10 mouse cellular contexts compared by ENCODE assay signal in genomic region chr17:47468063-47468462, GRCm38 (mm10). TPM values are rescaled to one million over a fixed set of nuclear protein-coding genes. Genes with fewer than 3 reads are reported as not detected.
A peak's percentile ranks its signal among the peaks of the same experiment; 100 is the strongest.
DNase-seq lines count a peak whose midpoint lies in the region; ATAC-seq and TF ChIP-seq lines count a peak whose summit lies in the region.
"Had no signal": no experiment of that assay in that cellular context is flagged by ENCODE, and none has a peak within 500 bp of the region (broad histone marks: within the 10 kb centered on the region; RNA-seq: fewer than 3 reads in every experiment).

No protein-coding gene starts in this region.

- peak overlapping the region; percentile 50 for H3K4me2 ChIP-seq in kidney, embryonic 15.5 days
- H3K4me2 ChIP-seq in embryonic facial prominence, embryonic 14.5 days (ENCODE audit: low read depth, low read length) = peak overlapping the region; percentile 45
- H3K4me2 ChIP-seq in intestine, embryonic 16.5 days (ENCODE audit: low read depth, low read length) = peak overlapping the region; percentile 39
- H3K4me2 ChIP-seq in midbrain, postnatal 0 days (ENCODE audit: low read depth, low read length, poor library complexity, severe bottlenecking) = 0 out of 2 replicates have a peak overlapping the region, but pooled peaks have one; percentile 1

- peaks cover 29% of the 10 kb centered on the region for H3K27me3 ChIP-seq in kidney, embryonic 15.5 days
- H3K27me3 ChIP-seq in embryonic facial prominence, embryonic 14.5 days (replicated peaks; ENCODE audit: control insufficient read depth, insufficient read depth, low read length) = peaks cover 27% of the 10 kb centered on the region
- H3K27me3 ChIP-seq in intestine, embryonic 16.5 days (replicated peaks; ENCODE audit: control insufficient read depth, insufficient read depth, low read length) = peaks cover 3% of the 10 kb centered on the region; the same call in 1 of the 2 replicates
- peaks cover 11% of the 10 kb centered on the region for H3K27me3 ChIP-seq in midbrain, postnatal 0 days (ENCODE audit: insufficient read depth, low read length)
- H3K27me3 ChIP-seq in thymus, adult 2 months (ENCODE audit: control insufficient read depth, insufficient read depth, low read length) = no peaks in the 10 kb centered on the region

- H3K9me3 ChIP-seq in kidney, embryonic 15.5 days (replicated peaks) = no peaks in the 10 kb centered on the region
- H3K9me3 ChIP-seq in embryonic facial prominence, embryonic 14.5 days (ENCODE audit: control insufficient read depth, low read length) = no peaks in the 10 kb centered on the region
- no peaks in the 10 kb centered on the region for H3K9me3 ChIP-seq in intestine, embryonic 16.5 days (ENCODE audit: control insufficient read depth, low read length)
- no peaks in the 10 kb centered on the region for H3K9me3 ChIP-seq in midbrain, postnatal 0 days (ENCODE audit: low read length)

- H3K36me3 ChIP-seq in kidney, embryonic 15.5 days = no peaks in the 10 kb centered on the region
- H3K36me3 ChIP-seq in embryonic facial prominence, embryonic 14.5 days (ENCODE audit: control insufficient read depth, insufficient read depth, low read length) = no peaks in the 10 kb centered on the region
- H3K36me3 ChIP-seq in intestine, embryonic 16.5 days (ENCODE audit: control insufficient read depth, insufficient read depth, low read length) = 0 out of 2 replicates have a peak, but pooled peaks cover 2% of the 10 kb centered on the region
- H3K36me3 ChIP-seq in midbrain, postnatal 0 days (ENCODE audit: insufficient read depth, low read length) = no peaks in the 10 kb centered on the region
- no peaks in the 10 kb centered on the region for H3K36me3 ChIP-seq in thymus, adult 2 months (ENCODE audit: control insufficient read depth, insufficient read depth, low read length)

- no peak for TF ChIP-seq CTCF in midbrain, postnatal 0 days (IDR thresholded peaks at IDR 0.05)
- no peak for TF ChIP-seq CTCF in thymus, adult 2 months (IDR thresholded peaks at IDR 0.05; ENCODE audit: borderline replicate concordance, control insufficient read depth, extremely low read depth, insufficient read depth, low read length, poor library complexity)

- DNase-seq in kidney, adult 18-20 months = no peak
- no peak for DNase-seq in embryonic facial prominence, embryonic 14.5 days (ENCODE audit: low spot score)
- no peak for DNase-seq in midbrain, postnatal 0 days (ENCODE audit: low spot score)
- DNase-seq in thymus, adult 2 months = no peak
- no peak for DNase-seq in gastrocnemius, postnatal 4 days (ENCODE audit: low spot score in 2 of 2)

- 16% methylated on average over 14 of the region's 14 CpGs for WGBS in kidney, embryonic 15.5 days
- whole genome bisulfite sequencing in embryonic facial prominence, embryonic 14.5 days = 34% methylated on average over 13 of the region's 14 CpGs
- WGBS in intestine, embryonic 16.5 days = 30% methylated on average over 14 of the region's 14 CpGs
- WGBS in midbrain, postnatal 0 days = 20% methylated on average over 14 of the region's 14 CpGs
- 86% methylated on average over 14 of the region's 14 CpGs for WGBS in thymus, adult 2 months

- no peak for ATAC-seq in kidney, embryonic 15.5 days (replicated peaks; ENCODE audit: low FRiP score)
- no peak for ATAC-seq in embryonic facial prominence, embryonic 14.5 days (ENCODE audit: low read depth)
- no peak for ATAC-seq in intestine, embryonic 16.5 days
- no peak for ATAC-seq in midbrain, postnatal 0 days (ENCODE audit: low FRiP score)
- no peak for ATAC-seq in megakaryocyte progenitor cell, adult 5-6 weeks (replicated peaks; ENCODE audit: poor library complexity)

- H3K27ac ChIP-seq in kidney, embryonic 15.5 days = no peak overlapping the region
- H3K27ac ChIP-seq in embryonic facial prominence, embryonic 14.5 days (replicated peaks; ENCODE audit: low read depth, low read length) = no peak overlapping the region
- H3K27ac ChIP-seq in intestine, embryonic 16.5 days (ENCODE audit: low read length) = no peak overlapping the region
- H3K27ac ChIP-seq in midbrain, postnatal 0 days (ENCODE audit: low read depth, low read length) = no peak overlapping the region
- H3K27ac ChIP-seq in thymus, adult 2 months (ENCODE audit: control insufficient read depth, insufficient read depth, low read length) = no peak overlapping the region

- H3K4me1 ChIP-seq in kidney, embryonic 15.5 days = peaks cover 68% of the 10 kb centered on the region
- peaks cover 6% of the 10 kb centered on the region for H3K4me1 ChIP-seq in embryonic facial prominence, embryonic 14.5 days (ENCODE audit: control insufficient read depth, insufficient read depth, low read length)
- H3K4me1 ChIP-seq in intestine, embryonic 16.5 days (ENCODE audit: control insufficient read depth, insufficient read depth, low read length) = peaks cover 42% of the 10 kb centered on the region
- no peaks in the 10 kb centered on the region for H3K4me1 ChIP-seq in midbrain, postnatal 0 days (ENCODE audit: insufficient read depth, low read length)
- H3K4me1 ChIP-seq in thymus, adult 2 months (replicated peaks; ENCODE audit: control insufficient read depth, insufficient read depth, low read length) = peaks cover 17% of the 10 kb centered on the region; the same call in 1 of the 2 replicates

- no peak for TF ChIP-seq POLR2A in thymus, adult 2 months (IDR thresholded peaks at IDR 0.05; ENCODE audit: control insufficient read depth, extremely low read depth, insufficient read depth, low read length, poor library complexity)

- peak overlapping the region; percentile 34 for H3K4me3 ChIP-seq in kidney, embryonic 15.5 days (replicated peaks)
- H3K4me3 ChIP-seq in embryonic facial prominence, embryonic 14.5 days (ENCODE audit: low read depth, low read length) = peak overlapping the region; percentile 29
- peak overlapping the region; percentile 31 for H3K4me3 ChIP-seq in intestine, embryonic 16.5 days (ENCODE audit: low read length)
- H3K4me3 ChIP-seq in midbrain, postnatal 0 days (ENCODE audit: low read depth, low read length) = no peak overlapping the region
- no peak overlapping the region for H3K4me3 ChIP-seq in thymus, adult 2 months (ENCODE audit: control insufficient read depth, insufficient read depth, low read length)

- peak overlapping the region; percentile 21; the same call in 1 of the 2 replicates for H3K9ac ChIP-seq in kidney, embryonic 15.5 days
- peak overlapping the region; percentile 16; the same call in 1 of the 2 replicates for H3K9ac ChIP-seq in embryonic facial prominence, embryonic 14.5 days (ENCODE audit: low read depth, low read length)
- peak overlapping the region; percentile 54 for H3K9ac ChIP-seq in intestine, embryonic 16.5 days (ENCODE audit: low read depth, low read length)
- H3K9ac ChIP-seq in midbrain, postnatal 0 days (replicated peaks; ENCODE audit: low read length, poor library complexity, severe bottlenecking) = no peak overlapping the region

RNA-seq across cellular contexts. Expression of gene 1700001C19Rik, which starts 30.9 kb away (rescaled TPM):
- 0.26 and 0.46 TPM in 2 replicates for polyA plus RNA-seq in kidney, embryonic 15.5 days (2015; fragmentation: Nextera tagmentation; extraction: Ambion mirVana)
- polyA plus RNA-seq in embryonic facial prominence, embryonic 14.5 days (2014; fragmentation: Nextera tagmentation; extraction: Ambion mirVana) = 0.13 and 0.49 TPM in 2 replicates
- polyA plus RNA-seq in intestine, embryonic 16.5 days (2015; fragmentation: Nextera tagmentation; extraction: Ambion mirVana) = 0.17 and 0.45 TPM in 2 replicates
- total RNA-seq in midbrain, postnatal 0 days (2014; rRNA removed) = 0.22 and 2.5 TPM in 2 replicates
- polyA plus RNA-seq in midbrain, postnatal 0 days (2015; fragmentation: Nextera tagmentation; extraction: Ambion mirVana) = 0.46 and 0.48 TPM in 2 replicates
- 0.12 and 0.27 TPM in 2 replicates for total RNA-seq in megakaryocyte progenitor cell, adult 5-6 weeks (2015)
- 0.33 and 0.95 TPM in 2 replicates for total RNA-seq in megakaryocyte progenitor cell, adult 5-6 weeks (2017)
- polyA plus RNA-seq in thymus, adult 2 months (2012; rRNA removed) = 0.11 and 0.26 TPM in 2 replicates
- not detected for total RNA-seq in gastrocnemius, postnatal 4 days (2021)
- total RNA-seq: layer of hippocampus, postnatal 14 days; MEL had no signal

RNA-seq across cellular contexts. Expression of gene AI661453, which starts 31.6 kb away (rescaled TPM):
- 1.7 and 2.1 TPM in 2 replicates for polyA plus RNA-seq in kidney, embryonic 15.5 days (2015; fragmentation: Nextera tagmentation; extraction: Ambion mirVana)
- polyA plus RNA-seq in embryonic facial prominence, embryonic 14.5 days (2014; fragmentation: Nextera tagmentation; extraction: Ambion mirVana) = 2.4 and 2.9 TPM in 2 replicates
- 3.7 and 4.6 TPM in 2 replicates for polyA plus RNA-seq in intestine, embryonic 16.5 days (2015; fragmentation: Nextera tagmentation; extraction: Ambion mirVana)
- total RNA-seq in midbrain, postnatal 0 days (2014; rRNA removed) = 0.19 and 0.93 TPM in 2 replicates
- polyA plus RNA-seq in midbrain, postnatal 0 days (2015; fragmentation: Nextera tagmentation; extraction: Ambion mirVana) = 0.13 and 0.19 TPM in 2 replicates
- total RNA-seq in megakaryocyte progenitor cell, adult 5-6 weeks (2015) = 1.6 and 2.3 TPM in 2 replicates
- total RNA-seq in megakaryocyte progenitor cell, adult 5-6 weeks (2017) = 0.29 and 0.71 TPM in 2 replicates
- 1.0 and 1.6 TPM in 2 replicates for polyA plus RNA-seq in thymus, adult 2 months (2012; rRNA removed)
- total RNA-seq in gastrocnemius, postnatal 4 days (2021) = 1 to 10 TPM in 1 of 2 experiments, under 1 TPM in 1; 0.76 to 1.0 TPM
- total RNA-seq: MEL had no signal

RNA-seq across cellular contexts. Expression of gene Taf8, which starts 34.0 kb away (rescaled TPM):
- 32.2 and 37.0 TPM in 2 replicates for polyA plus RNA-seq in kidney, embryonic 15.5 days (2015; fragmentation: Nextera tagmentation; extraction: Ambion mirVana)
- polyA plus RNA-seq in embryonic facial prominence, embryonic 14.5 days (2014; fragmentation: Nextera tagmentation; extraction: Ambion mirVana) = 19.5 and 24.3 TPM in 2 replicates
- 19.1 and 20.4 TPM in 2 replicates for polyA plus RNA-seq in intestine, embryonic 16.5 days (2015; fragmentation: Nextera tagmentation; extraction: Ambion mirVana)
- total RNA-seq in midbrain, postnatal 0 days (2014; rRNA removed) = 15.1 and 25.1 TPM in 2 replicates
- 11.5 and 12.3 TPM in 2 replicates for polyA plus RNA-seq in midbrain, postnatal 0 days (2015; fragmentation: Nextera tagmentation; extraction: Ambion mirVana)
- total RNA-seq in megakaryocyte progenitor cell, adult 5-6 weeks (2015) = 14.7 and 19.1 TPM in 2 replicates
- total RNA-seq in megakaryocyte progenitor cell, adult 5-6 weeks (2017) = 32.1 and 33.4 TPM in 2 replicates
- 68.2 and 74.3 TPM in 2 replicates for polyA plus RNA-seq in thymus, adult 2 months (2012; rRNA removed)
- total RNA-seq in gastrocnemius, postnatal 4 days (2021) = 10 to 100 TPM; 11.9 to 12.5 TPM

RNA-seq across cellular contexts. Expression of gene Ccnd3, which starts 36.8 kb away (rescaled TPM):
- polyA plus RNA-seq in kidney, embryonic 15.5 days (2015; fragmentation: Nextera tagmentation; extraction: Ambion mirVana) = 272 and 294 TPM in 2 replicates
- 519 TPM in 2 replicates for polyA plus RNA-seq in embryonic facial prominence, embryonic 14.5 days (2014; fragmentation: Nextera tagmentation; extraction: Ambion mirVana)
- 371 and 393 TPM in 2 replicates for polyA plus RNA-seq in intestine, embryonic 16.5 days (2015; fragmentation: Nextera tagmentation; extraction: Ambion mirVana)
- 37.2 and 41.1 TPM in 2 replicates for total RNA-seq in midbrain, postnatal 0 days (2014; rRNA removed)
- polyA plus RNA-seq in midbrain, postnatal 0 days (2015; fragmentation: Nextera tagmentation; extraction: Ambion mirVana) = 52.6 and 57.0 TPM in 2 replicates
- total RNA-seq in megakaryocyte progenitor cell, adult 5-6 weeks (2015) = 95.3 and 100 TPM in 2 replicates
- total RNA-seq in megakaryocyte progenitor cell, adult 5-6 weeks (2017) = 51.4 and 53.8 TPM in 2 replicates
- 1,622 and 2,069 TPM in 2 replicates for polyA plus RNA-seq in thymus, adult 2 months (2012; rRNA removed)
- total RNA-seq in gastrocnemius, postnatal 4 days (2021) = 100 to 1,000 TPM; 270 to 304 TPM

Comparison
In these comparisons a context has a peak if more than half of its experiments do, and no peak if none do; other contexts are left out.
1. H3K4me3 ChIP-seq: peak in kidney, embryonic 15.5 days (single experiment), embryonic facial prominence, embryonic 14.5 days (single experiment) and intestine, embryonic 16.5 days (single experiment); none in midbrain, postnatal 0 days (single experiment) and thymus, adult 2 months (single experiment).
2. Peak in every context shown above with its lines, with median percentiles within 50 percentile points of each other: H3K4me2 ChIP-seq.